Mouse (Mus musculus): ENCODE measurements at regions not wholly inside any gene's neighbourhood (a gene's known extent, or its start where the extent isn't known, plus 50 kb on each side); places are given as distances from the start of the nearest gene placed in this dataset.

- ATAC-seq (ENCODE audit: low FRiP score), result peak; percentile 69; the same call in 1 of the 2 replicates
- Histone ChIP-seq H3K4me1 (peaks cover 6% of the 10 kb centered on the region; the same call in 1 of the 2 replicates), H3K9me3 (replicated peaks) (no peaks in the 10 kb centered on the region), H3K36me3 (no peaks in the 10 kb centered on the region), H3K27me3 (replicated peaks) (no peaks in the 10 kb centered on the region), H3K9ac (replicated peaks) (no peak overlapping the region), H3K4me3 (replicated peaks) (no peak overlapping the region), H3K4me2 (no peak overlapping the region), H3K27ac (replicated peaks) (no peak overlapping the region)
- WGBS, result 6% methylated on average over 8 of the region's 8 CpGs
Measured at GRCm38 (mm10) chr15:26469901-26470383, 161.1 kb downstream of the March11 start.

GRCm38 (mm10) chr15:26487378-26487777 lies 178.5 kb downstream of the March11 start:
- no peaks in the 10 kb centered on the region for H3K4me1 ChIP-seq
- H3K27ac ChIP-seq (replicated peaks), result no peak overlapping the region
- no peak overlapping the region for H3K9ac ChIP-seq (replicated peaks)
- H3K4me2 ChIP-seq, result no peak overlapping the region
- H3K36me3 ChIP-seq, result no peaks in the 10 kb centered on the region
- 74% methylated on average over 5 of the region's 5 CpGs for WGBS
- H3K27me3 ChIP-seq (replicated peaks), result no peaks in the 10 kb centered on the region
- no peak overlapping the region for H3K4me3 ChIP-seq (replicated peaks)
- ATAC-seq (ENCODE audit: low FRiP score), result no peak
- H3K9me3 ChIP-seq (replicated peaks), result no peaks in the 10 kb centered on the region
